Comparison of ENCODE assay signal across 8 mouse cellular contexts in genomic region chr13:104178650-104179121, GRCm38 (mm10). TPM values are rescaled to one million over a fixed set of nuclear protein-coding genes. Genes with fewer than 3 reads are reported as not detected.
DNase-seq lines count a peak whose midpoint lies in the region; ATAC-seq and TF ChIP-seq lines count a peak whose summit lies in the region.

TSS of gene Trim23 (plus strand) at chr13:104178797.

- peak; percentile 0 for TF ChIP-seq CTCF in ES-Bruce4 (IDR thresholded peaks at IDR 0.05; ENCODE audit: low read depth, low read length)
- TF ChIP-seq CTCF in liver, postnatal 0 days (IDR thresholded peaks at IDR 0.05; ENCODE audit: low read depth): peak; percentile 57

- no peaks in the 10 kb centered on the region for H3K4me1 ChIP-seq in ES-Bruce4 (ENCODE audit: control insufficient read depth, insufficient read depth, low read length)
- H3K4me1 ChIP-seq in forebrain, embryonic 13.5 days: peaks cover 19% of the 10 kb centered on the region
- H3K4me1 ChIP-seq in liver, postnatal 0 days (ENCODE audit: insufficient read depth): peaks cover 8% of the 10 kb centered on the region
- peaks cover 13% of the 10 kb centered on the region for H3K4me1 ChIP-seq in neural tube, embryonic 14.5 days (ENCODE audit: control insufficient read depth, insufficient read depth, low read length)

- ATAC-seq in cerebellum, adult (ENCODE audit: insufficient number of reproducible peaks, low FRiP score, low TSS enrichment): peak; percentile 98
- peak; percentile 99 for ATAC-seq in forebrain, embryonic 13.5 days
- ATAC-seq in liver, postnatal 0 days: peak; percentile 97
- peak; percentile 99 for ATAC-seq in neural tube, embryonic 14.5 days (ENCODE audit: low read depth)

- DNase-seq in heart, postnatal 10 days: peak; percentile 98
- DNase-seq in large intestine, adult 2 months (ENCODE audit: low read depth, low spot score): peak; percentile 98
- DNase-seq in liver, postnatal 0 days: peak; percentile 96
- DNase-seq in testis, postnatal 10 days (ENCODE audit: low spot score): peak; percentile 98

- H3K4me2 ChIP-seq in forebrain, embryonic 13.5 days: peak within 1 kb of the TSS; percentile 84
- peak within 1 kb of the TSS; percentile 77 for H3K4me2 ChIP-seq in liver, postnatal 0 days (ENCODE audit: low read depth, low read length)
- peak within 1 kb of the TSS; percentile 80 for H3K4me2 ChIP-seq in neural tube, embryonic 14.5 days (ENCODE audit: low read depth, low read length)

- no peaks in the 10 kb centered on the region for H3K9me3 ChIP-seq in ES-Bruce4 (replicated peaks; ENCODE audit: control insufficient read depth, insufficient read depth, low read length, poor library complexity, severe bottlenecking)
- H3K9me3 ChIP-seq in forebrain, embryonic 13.5 days (replicated peaks): no peaks in the 10 kb centered on the region
- no peaks in the 10 kb centered on the region for H3K9me3 ChIP-seq in liver, postnatal 0 days (ENCODE audit: low read length)
- H3K9me3 ChIP-seq in neural tube, embryonic 14.5 days (ENCODE audit: control insufficient read depth, low read length): no peaks in the 10 kb centered on the region

- H3K4me3 ChIP-seq in ES-Bruce4 (ENCODE audit: low read depth, low read length): peak within 1 kb of the TSS; percentile 92
- peak within 1 kb of the TSS; percentile 90 for H3K4me3 ChIP-seq in forebrain, embryonic 13.5 days
- peak within 1 kb of the TSS; percentile 78 for H3K4me3 ChIP-seq in liver, postnatal 0 days (ENCODE audit: low read depth, low read length)
- H3K4me3 ChIP-seq in neural tube, embryonic 14.5 days (ENCODE audit: low read depth, low read length): peak within 1 kb of the TSS; percentile 96

- TF ChIP-seq EP300 in ES-Bruce4 (IDR thresholded peaks at IDR 0.05; ENCODE audit: insufficient read depth, low read depth, low read length): no peak
- no peak for TF ChIP-seq EP300 in liver, postnatal 0 days (IDR thresholded peaks at IDR 0.05; ENCODE audit: low read depth)

- intact Hi-C loops in heart, postnatal 10 days (cut with DNase I): no loop called here

- H3K27ac ChIP-seq in ES-Bruce4 (ENCODE audit: insufficient read depth, low read length): peak within 1 kb of the TSS; percentile 39
- peak within 1 kb of the TSS; percentile 65 for H3K27ac ChIP-seq in forebrain, embryonic 13.5 days
- H3K27ac ChIP-seq in liver, postnatal 0 days (ENCODE audit: low read depth): peak within 1 kb of the TSS; percentile 90
- H3K27ac ChIP-seq in neural tube, embryonic 14.5 days (ENCODE audit: low read depth, low read length): peak within 1 kb of the TSS; percentile 62

- TF ChIP-seq POLR2A in ES-Bruce4 (IDR thresholded peaks at IDR 0.05; ENCODE audit: insufficient read depth, low read length): peak; percentile 91

- peaks cover 5% of the 10 kb centered on the region for H3K36me3 ChIP-seq in ES-Bruce4 (ENCODE audit: control insufficient read depth, insufficient read depth, low read length, poor library complexity, severe bottlenecking)
- H3K36me3 ChIP-seq in forebrain, embryonic 13.5 days (ENCODE audit: poor library complexity, severe bottlenecking): peaks cover 18% of the 10 kb centered on the region
- peaks cover 12% of the 10 kb centered on the region for H3K36me3 ChIP-seq in liver, postnatal 0 days (replicated peaks; ENCODE audit: insufficient read depth, low read length)
- no peaks in the 10 kb centered on the region; the same call in 1 of the 2 replicates for H3K36me3 ChIP-seq in neural tube, embryonic 14.5 days (ENCODE audit: control insufficient read depth, insufficient read depth, low read length)

- WGBS in forebrain, embryonic 13.5 days: under 1% methylated on average over 38 of the region's 38 CpGs
- under 1% methylated on average over 38 of the region's 38 CpGs for whole genome bisulfite sequencing in large intestine, adult 2 months
- WGBS in liver, postnatal 0 days (ENCODE audit: insufficient replicate concordance): under 1% methylated on average over 38 of the region's 38 CpGs
- WGBS in neural tube, embryonic 14.5 days: 0% methylated on average over 38 of the region's 38 CpGs

- H3K9ac ChIP-seq in ES-Bruce4 (ENCODE audit: low read depth, poor library complexity, severe bottlenecking): peak within 1 kb of the TSS; percentile 70
- H3K9ac ChIP-seq in forebrain, embryonic 13.5 days: peak within 1 kb of the TSS; percentile 89
- H3K9ac ChIP-seq in liver, postnatal 0 days (replicated peaks): peak within 1 kb of the TSS; percentile 82
- H3K9ac ChIP-seq in neural tube, embryonic 14.5 days (replicated peaks; ENCODE audit: low read depth, low read length): peak within 1 kb of the TSS; percentile 80

- H3K27me3 ChIP-seq in ES-Bruce4 (ENCODE audit: control insufficient read depth, insufficient read depth, low read length, poor library complexity, severe bottlenecking): no peaks in the 10 kb centered on the region
- no peaks in the 10 kb centered on the region for H3K27me3 ChIP-seq in forebrain, embryonic 13.5 days
- no peaks in the 10 kb centered on the region for H3K27me3 ChIP-seq in liver, postnatal 0 days (ENCODE audit: insufficient read depth, low read length)
- no peaks in the 10 kb centered on the region for H3K27me3 ChIP-seq in neural tube, embryonic 14.5 days (ENCODE audit: control insufficient read depth, insufficient read depth, low read length)

RNA-seq across cellular contexts. Expression of gene Trim23, which starts in this region (rescaled TPM):
- polyA plus RNA-seq in ES-Bruce4 (2011; ENCODE audit: insufficient read depth, insufficient read length, low read depth, missing spikeins): 22.8 and 26.8 TPM in 2 replicates
- 28.4 and 33.9 TPM in 2 replicates for polyA plus RNA-seq in forebrain, embryonic 13.5 days (2015; fragmentation: Nextera tagmentation; extraction: Ambion mirVana)
- 10 to 100 TPM; 19.6 to 20.7 TPM for total RNA-seq in heart, postnatal 10 days (2021)
- 0.86 and 1.6 TPM in 2 replicates for polyA plus RNA-seq in large intestine, adult 2 months (2012; rRNA removed)
- 5.6 and 6.4 TPM in 2 replicates for polyA plus RNA-seq in liver, postnatal 0 days (2015; fragmentation: Nextera tagmentation; extraction: Ambion mirVana)
- 42.7 and 43.5 TPM in 2 replicates for polyA plus RNA-seq in neural tube, embryonic 14.5 days (2014; fragmentation: Nextera tagmentation; extraction: Ambion mirVana)

Comparison
In these comparisons a context has a peak if more than half of its experiments do, and no peak if none do; other contexts are left out.
1. Peak in every context shown above with its lines: DNase-seq, ATAC-seq, H3K4me3 ChIP-seq and H3K27ac ChIP-seq.
2. H3K27ac ChIP-seq: peak in every context shown above with its lines; median percentile 90 in liver, postnatal 0 days; 65 in forebrain, embryonic 13.5 days; 62 in neural tube, embryonic 14.5 days; 39 in ES-Bruce4.